Mouse (Mus musculus) cerebellum, adult 2 months (tissue): ENCODE data around the gene Cpsf7. TPM values are rescaled to one million over a fixed set of nuclear protein-coding genes. Genes with fewer than 3 reads are reported as not detected.
"Not testable (repeated sequence)": the region's sequence is repeated elsewhere in the genome, so short reads cannot be mapped to it uniquely, and the experiment has no call there.

Experiments used
- DNase-seq, 2 experiments: peaks; one replicate each; pipeline ENCODE4 v3.0.0; 2021
- H3K27ac ChIP-seq: fragments of 200-500 bp; 2 replicates; pipeline ENCODE4 v1.5.1; 2012; ENCODE audit warnings: low read length, control low read depth, inconsistent platforms; ENCODE audit not compliant: insufficient read depth
- H3K27me3 ChIP-seq: fragments of 200-500 bp; 2 replicates; pipeline ENCODE4 v1.6.1; 2012; ENCODE audit warnings: inconsistent platforms, mild to moderate bottlenecking, low read length, moderate library complexity; ENCODE audit not compliant: control insufficient read depth, insufficient read depth
- H3K4me1 ChIP-seq: fragments of 200-500 bp; 2 replicates; pipeline ENCODE4 v1.6.1; 2011; ENCODE audit warnings: low read length; ENCODE audit not compliant: control insufficient read depth, insufficient read depth
- H3K4me3 ChIP-seq: fragments of 200-500 bp; replicated peaks from 2 replicates; pipeline ENCODE3; 2011; ENCODE audit warnings: mild to moderate bottlenecking, low read depth, low read length, control low read depth; ENCODE audit not compliant: insufficient read depth
- CTCF ChIP-seq: fragments of 200-500 bp; IDR thresholded peaks from 2 replicates; pipeline ENCODE4 v1.5.1; 2011; ENCODE audit warnings: low read depth, mild to moderate bottlenecking, control low read depth, low read length, moderate library complexity, borderline replicate concordance; ENCODE audit not compliant: insufficient read depth
- POLR2A ChIP-seq: fragments of 200-500 bp; IDR thresholded peaks from 2 replicates; pipeline ENCODE4 v1.6.1; 2011; ENCODE audit warnings: low read length, control low read depth, borderline replicate concordance; ENCODE audit not compliant: insufficient read depth
- WGBS: fragments of 180-500 bp; shearing (Covaris S2); methylation state at CpG from one replicate; pipeline ENCODE4 v1.1.7; 2018; 5-methylcytosine and 5-hydroxymethylcytosine counted together
- polyA plus RNA-seq: library from polyadenylated mRNA; depleted of rRNA; stranded (reverse); fragments of >200 nt; gene quantifications from 2 replicates; pipeline ENCODE4 v1.2.3, GENCODE M21; 2012

The Cpsf7 gene
- polyA plus RNA-seq, 1 experiment = 91.9 TPM

DNA sequence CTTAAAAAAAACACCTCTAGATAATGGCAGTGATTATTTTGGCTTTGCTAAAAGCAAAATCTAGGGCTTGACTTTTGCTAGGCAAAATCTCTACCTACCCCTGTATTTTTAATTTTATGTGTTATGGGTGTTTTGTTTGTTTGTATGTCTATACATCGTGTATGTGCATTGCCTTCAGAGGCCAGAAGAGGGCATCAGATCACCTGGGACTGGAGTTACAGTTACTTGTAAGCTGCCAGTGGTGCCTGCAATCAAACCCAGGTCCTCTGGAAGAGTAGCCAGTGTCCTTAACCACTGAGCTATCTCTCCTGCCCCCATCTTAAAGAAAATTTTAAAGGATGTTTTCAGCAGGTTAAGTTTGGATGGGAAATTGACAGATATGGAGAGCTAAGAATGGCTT lies 5.0 kb downstream of the Cpsf7 start:
- Histone ChIP-seq H3K4me3 (no peak overlapping the region), H3K27me3 (no peaks in the 10 kb centered on the region)
- DNase-seq = no peak

GRCm38 (mm10) chr19:10539454-10539853 lies 14.4 kb downstream of the Cpsf7 start:
- Histone ChIP-seq H3K27me3 (no peaks in the 10 kb centered on the region), H3K4me1 (no peaks in the 10 kb centered on the region), H3K4me3 (no peak overlapping the region), H3K27ac (no peak overlapping the region)
- no peak for TF ChIP-seq POLR2A
- no peak for TF ChIP-seq CTCF
- DNase-seq = no peak
- 91% methylated on average over 5 of the region's 5 CpGs for WGBS

More for the DNA sequence above, 5.0 kb downstream of the Cpsf7 start:
- TF ChIP-seq CTCF (no peak), POLR2A (no peak)
- Histone ChIP-seq H3K27ac (no peak overlapping the region), H3K4me1 (no peaks in the 10 kb centered on the region)
- 96% methylated on average over 1 of the region's 1 CpGs for WGBS

GRCm38 (mm10) chr19:10555624-10556510 lies 30.8 kb downstream of the Cpsf7 start, which contains the start of gene Tmem216:
Tmem216 (minus strand) TSS chr19:10556238.
- Histone ChIP-seq H3K4me1 (no peaks in the 10 kb centered on the region), H3K27me3 (no peaks in the 10 kb centered on the region), H3K27ac (peak within 1 kb of the TSS; percentile 24; the same call in 1 of the 2 replicates), H3K4me3 (peak within 1 kb of the TSS; percentile 64)
- TF ChIP-seq CTCF (no peak), POLR2A (peak; percentile 49; the same call in 1 of the 2 replicates)
- DNase-seq = peak; percentile 86 to 88
- WGBS = under 1% methylated on average over 43 of the region's 43 CpGs

GRCm38 (mm10) chr19:10557001-10557400 lies 31.9 kb downstream of the Cpsf7 start:
- no peak for DNase-seq
- Histone ChIP-seq H3K4me1 (no peaks in the 10 kb centered on the region), H3K27ac (no peak overlapping the region), H3K4me3 (no peak overlapping the region), H3K27me3 (no peaks in the 10 kb centered on the region)
- TF ChIP-seq POLR2A = no peak
- no peak for TF ChIP-seq CTCF
- 70% methylated on average over 2 of the region's 2 CpGs for WGBS

DNA sequence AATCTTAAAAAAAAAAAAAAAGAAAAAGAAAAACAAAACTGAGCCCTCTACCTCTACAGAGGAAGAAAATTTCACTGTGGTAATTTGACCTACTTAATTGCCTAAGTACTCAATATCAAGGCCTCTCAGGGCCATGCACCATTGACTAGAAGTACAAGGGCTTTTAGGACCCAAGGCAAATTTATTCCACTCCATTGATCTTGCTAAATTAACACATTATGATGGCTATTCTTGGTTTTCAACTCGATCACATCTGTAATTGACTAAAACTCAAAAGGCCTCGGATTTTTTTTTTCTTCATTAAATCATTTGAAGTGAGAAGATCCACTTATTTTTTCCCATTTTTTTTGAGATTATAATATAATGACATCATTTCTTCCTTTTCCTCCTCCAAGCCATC lies 32.4 kb downstream of the Cpsf7 start:
- TF ChIP-seq POLR2A (no peak), CTCF (no peak)
- WGBS = 75% methylated on average over 2 of the region's 2 CpGs

GRCm38 (mm10) chr19:10557837-10558375 lies 32.8 kb downstream of the Cpsf7 start:
- 60% methylated on average over 4 of the region's 4 CpGs for WGBS
- not testable (repeated sequence) for H3K4me1 ChIP-seq, H3K27ac ChIP-seq, H3K4me3 ChIP-seq, H3K27me3 ChIP-seq, DNase-seq

More for the DNA sequence above, 32.4 kb downstream of the Cpsf7 start:
- H3K4me1 ChIP-seq = no peaks in the 10 kb centered on the region
- H3K27ac ChIP-seq = no peak overlapping the region
- DNase-seq = no peak
- no peak overlapping the region for H3K4me3 ChIP-seq
- no peaks in the 10 kb centered on the region for H3K27me3 ChIP-seq

DNA sequence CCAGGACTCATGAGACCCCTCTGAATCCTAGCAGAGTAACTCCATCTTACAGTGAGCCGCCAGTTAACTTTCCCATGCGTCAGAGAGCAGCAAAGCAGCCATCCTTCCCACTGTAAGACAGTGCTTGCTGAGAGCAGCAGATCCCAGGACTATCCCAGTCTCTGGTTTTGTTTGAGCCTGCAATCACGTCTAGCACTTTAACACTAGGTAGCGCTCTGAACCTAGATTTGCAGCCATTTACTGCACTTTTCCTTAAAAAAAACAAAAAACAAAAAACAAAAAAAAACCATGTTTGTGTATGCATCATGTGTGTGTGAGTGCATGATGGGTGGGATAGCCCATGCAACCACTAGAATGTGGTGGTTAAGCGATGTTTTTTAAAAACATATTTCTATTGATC lies 35.0 kb downstream of the Cpsf7 start:
- Histone ChIP-seq H3K4me1 (no peaks in the 10 kb centered on the region; the same call in 1 of the 2 replicates), H3K27ac (no peak overlapping the region), H3K4me3 (no peak overlapping the region), H3K27me3 (no peaks in the 10 kb centered on the region; the same call in 1 of the 2 replicates)
- TF ChIP-seq CTCF (no peak), POLR2A (no peak)
- no peak for DNase-seq
- WGBS = 28% methylated on average over 5 of the region's 5 CpGs

DNA sequence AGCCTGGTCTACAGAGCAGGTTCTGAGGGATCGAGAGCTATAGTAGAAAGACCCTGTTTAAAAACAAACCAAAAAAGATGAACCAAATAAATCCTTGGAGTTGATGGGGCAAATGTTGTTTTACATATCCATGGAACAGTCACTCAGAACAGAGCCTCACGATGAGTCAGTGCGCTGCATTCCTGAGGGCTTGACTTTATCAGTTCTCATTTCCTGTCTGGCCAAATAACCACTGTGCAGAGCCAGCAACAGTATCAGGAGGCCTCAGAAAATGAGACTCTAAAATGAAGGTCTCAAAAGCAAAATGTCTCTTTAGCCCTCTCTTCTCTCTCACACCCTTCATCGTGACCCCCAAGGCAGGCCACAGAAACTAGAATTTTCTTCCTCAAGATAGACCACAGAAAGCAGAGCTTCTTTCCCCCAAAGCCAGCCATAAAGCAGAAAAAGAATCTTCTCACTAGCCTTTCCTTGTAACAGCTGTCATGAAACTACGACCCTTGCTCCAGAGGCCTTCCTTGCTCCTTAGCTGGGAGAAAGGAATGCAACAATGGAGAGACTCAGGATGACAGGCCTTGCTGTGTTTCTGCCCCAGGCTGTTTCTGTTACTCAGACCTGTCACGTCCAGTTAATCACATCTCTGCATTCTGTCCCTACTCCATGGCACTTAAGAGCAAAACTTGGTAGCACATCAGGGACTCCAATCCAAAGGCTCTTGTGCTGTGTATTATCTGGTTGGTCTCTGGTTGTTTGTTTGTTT lies 36.7 kb downstream of the Cpsf7 start:
- no peaks in the 10 kb centered on the region; the same call in 1 of the 2 replicates for H3K4me1 ChIP-seq
- WGBS = 67% methylated on average over 6 of the region's 6 CpGs
- H3K27me3 ChIP-seq = no peaks in the 10 kb centered on the region; the same call in 1 of the 2 replicates
- no peak for TF ChIP-seq CTCF
- no peak for TF ChIP-seq POLR2A
- DNase-seq = no peak
- no peak overlapping the region for H3K4me3 ChIP-seq
- no peak overlapping the region for H3K27ac ChIP-seq
